Mouse (Mus musculus): ENCODE data around the gene Tas2r104. TPM values are rescaled to one million over a fixed set of nuclear protein-coding genes. Genes with fewer than 3 reads are reported as not detected.

Tas2r104 gene
- polyA plus RNA-seq (2014; fragmentation: Nextera tagmentation; extraction: Ambion mirVana) = not detected in 2 replicates

GRCm38 (mm10) chr6:131685644-131686043 is at the start of gene Tas2r104:
Gene Tas2r104, minus strand, starts transcription at chr6:131685744.
- no peak for DNase-seq (ENCODE audit: low spot score)
- Histone ChIP-seq H3K27me3 (ENCODE audit: control insufficient read depth, insufficient read depth, low read length) (no peaks in the 10 kb centered on the region), H3K9ac (no peak within 1 kb of the TSS), H3K4me1 (replicated peaks; ENCODE audit: control insufficient read depth, insufficient read depth, low read length) (no peaks in the 10 kb centered on the region), H3K36me3 (replicated peaks; ENCODE audit: control insufficient read depth, insufficient read depth) (no peaks in the 10 kb centered on the region), H3K4me2 (replicated peaks) (no peak within 1 kb of the TSS), H3K27ac (no peak within 1 kb of the TSS), H3K4me3 (replicated peaks; ENCODE audit: low read length) (no peak within 1 kb of the TSS), H3K9me3 (ENCODE audit: control insufficient read depth, low read length) (0 out of 2 replicates have a peak, but pooled peaks cover 8% of the 10 kb centered on the region)
- 88% methylated on average over 1 of the region's 1 CpGs for WGBS
- ATAC-seq (ENCODE audit: low FRiP score) = no peak

GRCm38 (mm10) chr6:131712803-131713202 is 27.3 kb upstream of the Tas2r104 start:
- Histone ChIP-seq H3K4me1 (replicated peaks; ENCODE audit: control insufficient read depth, insufficient read depth, low read length) (no peaks in the 10 kb centered on the region), H3K4me2 (replicated peaks) (no peak overlapping the region), H3K9me3 (ENCODE audit: control insufficient read depth, low read length) (peaks cover 18% of the 10 kb centered on the region), H3K36me3 (replicated peaks; ENCODE audit: control insufficient read depth, insufficient read depth) (no peaks in the 10 kb centered on the region), H3K27ac (no peak overlapping the region), H3K9ac (no peak overlapping the region), H3K27me3 (ENCODE audit: control insufficient read depth, insufficient read depth, low read length) (no peaks in the 10 kb centered on the region), H3K4me3 (replicated peaks; ENCODE audit: low read length) (no peak overlapping the region)
- 50% methylated on average over 7 of the region's 7 CpGs for WGBS
- no peak for ATAC-seq (ENCODE audit: low FRiP score)
- no peak for DNase-seq (ENCODE audit: low spot score)

GRCm38 (mm10) chr6:131689963-131690362 is 4.4 kb upstream of the Tas2r104 start, which contains the start of gene Tas2r114:
Gene Tas2r114, minus strand, starts transcription at chr6:131690063.
- Histone ChIP-seq H3K36me3 (replicated peaks; ENCODE audit: control insufficient read depth, insufficient read depth) (no peaks in the 10 kb centered on the region), H3K27me3 (ENCODE audit: control insufficient read depth, insufficient read depth, low read length) (no peaks in the 10 kb centered on the region), H3K4me1 (replicated peaks; ENCODE audit: control insufficient read depth, insufficient read depth, low read length) (no peaks in the 10 kb centered on the region), H3K27ac (no peak within 1 kb of the TSS), H3K9ac (no peak within 1 kb of the TSS), H3K4me3 (replicated peaks; ENCODE audit: low read length) (no peak within 1 kb of the TSS), H3K4me2 (replicated peaks) (no peak within 1 kb of the TSS), H3K9me3 (ENCODE audit: control insufficient read depth, low read length) (0 out of 2 replicates have a peak, but pooled peaks cover 8% of the 10 kb centered on the region)
- ATAC-seq (ENCODE audit: low FRiP score) = no peak
- DNase-seq (ENCODE audit: low spot score) = no peak

- no peak within 1 kb of the TSS for H3K4me3 ChIP-seq (replicated peaks; ENCODE audit: low read length)
- 0 out of 2 replicates have a peak, but pooled peaks cover 8% of the 10 kb centered on the region for H3K9me3 ChIP-seq (ENCODE audit: control insufficient read depth, low read length)
- H3K27me3 ChIP-seq (ENCODE audit: control insufficient read depth, insufficient read depth, low read length) = no peaks in the 10 kb centered on the region
- no peaks in the 10 kb centered on the region for H3K36me3 ChIP-seq (replicated peaks; ENCODE audit: control insufficient read depth, insufficient read depth)
- 85% methylated on average over 1 of the region's 1 CpGs for WGBS
- H3K9ac ChIP-seq = no peak within 1 kb of the TSS
- H3K27ac ChIP-seq = no peak within 1 kb of the TSS
- H3K4me1 ChIP-seq (replicated peaks; ENCODE audit: control insufficient read depth, insufficient read depth, low read length) = no peaks in the 10 kb centered on the region
- H3K4me2 ChIP-seq (replicated peaks) = no peak within 1 kb of the TSS
- no peak for ATAC-seq (ENCODE audit: low FRiP score)
- DNase-seq (ENCODE audit: low spot score) = no peak
These were observed 1.9 kb upstream of the Tas2r104 start, which contains the start of gene Tas2r105 for GRCm38 (mm10) chr6:131687395-131687794. Gene Tas2r105, minus strand, starts transcription at chr6:131687495.

DNA sequence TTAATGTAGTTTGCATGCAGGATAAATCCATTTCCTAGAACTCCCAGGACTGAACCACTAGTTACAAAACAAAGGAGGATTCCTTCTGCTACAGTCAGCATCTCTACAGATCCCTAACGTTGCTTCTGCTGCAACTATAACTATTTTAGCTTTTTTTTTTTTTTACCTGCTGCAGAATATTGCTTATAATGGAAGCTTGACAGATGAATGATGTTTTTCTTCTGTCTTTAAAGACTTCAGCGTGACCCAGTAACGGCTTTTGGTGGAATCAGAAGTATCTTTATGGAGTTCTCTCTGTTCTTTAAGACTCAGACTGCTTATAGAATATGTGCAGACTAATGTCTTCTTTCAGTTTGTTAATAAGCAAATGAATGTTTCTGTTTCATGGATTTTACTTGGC is 6.8 kb downstream of the Tas2r104 start, which contains the start of gene Tas2r106:
Gene Tas2r106 (minus strand): TSS at position 101 of the 400 bp plus-strand sequence.
- Histone ChIP-seq H3K9ac (no peak within 1 kb of the TSS), H3K9me3 (ENCODE audit: control insufficient read depth, low read length) (0 out of 2 replicates have a peak, but pooled peaks cover 8% of the 10 kb centered on the region), H3K36me3 (replicated peaks; ENCODE audit: control insufficient read depth, insufficient read depth) (no peaks in the 10 kb centered on the region), H3K4me2 (replicated peaks) (no peak within 1 kb of the TSS), H3K27ac (no peak within 1 kb of the TSS), H3K4me1 (replicated peaks; ENCODE audit: control insufficient read depth, insufficient read depth, low read length) (no peaks in the 10 kb centered on the region), H3K27me3 (ENCODE audit: control insufficient read depth, insufficient read depth, low read length) (no peaks in the 10 kb centered on the region), H3K4me3 (replicated peaks; ENCODE audit: low read length) (no peak within 1 kb of the TSS)
- DNase-seq (ENCODE audit: low spot score) (no peak), ATAC-seq (ENCODE audit: low FRiP score) (no peak)
- WGBS = 73% methylated on average over 3 of the region's 3 CpGs

GRCm38 (mm10) chr6:131660049-131660448 is 25.5 kb downstream of the Tas2r104 start, which contains the start of gene Tas2r107:
Gene Tas2r107, minus strand, starts transcription at chr6:131660149.
- Histone ChIP-seq H3K36me3 (replicated peaks; ENCODE audit: control insufficient read depth, insufficient read depth) (no peaks in the 10 kb centered on the region), H3K27me3 (ENCODE audit: control insufficient read depth, insufficient read depth, low read length) (no peaks in the 10 kb centered on the region), H3K27ac (no peak within 1 kb of the TSS), H3K9ac (no peak within 1 kb of the TSS), H3K4me3 (replicated peaks; ENCODE audit: low read length) (no peak within 1 kb of the TSS), H3K4me1 (replicated peaks; ENCODE audit: control insufficient read depth, insufficient read depth, low read length) (no peaks in the 10 kb centered on the region), H3K9me3 (ENCODE audit: control insufficient read depth, low read length) (peaks cover 30% of the 10 kb centered on the region), H3K4me2 (replicated peaks) (no peak within 1 kb of the TSS)
- ATAC-seq (ENCODE audit: low FRiP score) (no peak), DNase-seq (ENCODE audit: low spot score) (no peak)

Other genes starting within 250 kb of the Tas2r104 start
- gene 5430401F13Rik, start 199.3 kb downstream of the Tas2r104 start, polyA plus RNA-seq (2014; fragmentation: Nextera tagmentation; extraction: Ambion mirVana) = not detected in 2 replicates
- not detected in 2 replicates for gene Gm6619, start 199.3 kb downstream of the Tas2r104 start, polyA plus RNA-seq (2014; fragmentation: Nextera tagmentation; extraction: Ambion mirVana)
- not detected in 2 replicates for gene Tas2r130, start 54.8 kb downstream of the Tas2r104 start, polyA plus RNA-seq (2014; fragmentation: Nextera tagmentation; extraction: Ambion mirVana)
- gene Tas2r107, start 25.6 kb downstream of the Tas2r104 start, polyA plus RNA-seq (2014; fragmentation: Nextera tagmentation; extraction: Ambion mirVana) = not detected in 2 replicates
- gene Tas2r106, start 6.9 kb downstream of the Tas2r104 start, polyA plus RNA-seq (2014; fragmentation: Nextera tagmentation; extraction: Ambion mirVana) = not detected in 2 replicates
- not detected in 2 replicates for gene Tas2r105, start 1.8 kb upstream of the Tas2r104 start, polyA plus RNA-seq (2014; fragmentation: Nextera tagmentation; extraction: Ambion mirVana)
- gene Tas2r114, start 4.3 kb upstream of the Tas2r104 start, polyA plus RNA-seq (2014; fragmentation: Nextera tagmentation; extraction: Ambion mirVana) = not detected in 2 replicates